Mouse (Mus musculus): ENCODE results near the gene Alox5. TPM values are rescaled to one million over a fixed set of nuclear protein-coding genes. Genes with fewer than 3 reads are reported as not detected.

The Alox5 gene
- polyA plus RNA-seq, 1 experiment from 2014 or later: 0.86 TPM

GRCm38 (mm10) chr6:116412546-116413325 is 48.2 kb downstream of the Alox5 start:
- no peaks in the 10 kb centered on the region for H3K27me3 ChIP-seq (ENCODE audit: low read depth, poor library complexity, severe bottlenecking)
- 96% methylated on average over 14 of the region's 14 CpGs for WGBS

DNA sequence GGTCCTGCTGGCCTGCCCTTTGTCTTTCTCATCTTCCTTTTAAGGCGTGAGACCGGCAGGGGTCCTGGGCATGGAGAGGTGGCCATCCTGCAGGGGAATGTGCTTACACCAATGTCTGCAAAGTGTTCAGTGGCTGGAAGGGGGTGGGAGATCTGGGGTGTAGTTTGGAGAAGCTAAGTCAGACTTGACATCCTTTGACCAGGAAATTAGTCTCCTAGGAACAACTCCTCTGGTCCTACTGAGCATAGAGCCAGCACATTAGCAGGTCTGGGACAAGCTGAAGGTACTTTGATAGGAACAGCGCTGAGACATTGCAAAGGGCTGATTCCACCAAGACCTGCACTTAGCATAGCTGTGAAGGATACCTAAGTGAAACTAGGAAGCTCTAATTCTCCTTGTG is 49.3 kb downstream of the Alox5 start:
- Histone ChIP-seq H3K9me3 (replicated peaks) (no peaks in the 10 kb centered on the region), H3K4me3 (no peak overlapping the region), H3K27ac (no peak overlapping the region), H3K4me1 (no peaks in the 10 kb centered on the region), H3K36me3 (peaks cover 19% of the 10 kb centered on the region), H3K27me3 (ENCODE audit: low read depth, poor library complexity, severe bottlenecking) (no peaks in the 10 kb centered on the region)
- 72% methylated on average over 3 of the region's 3 CpGs for WGBS
- DNase-seq (ENCODE audit: low spot score): peak; percentile 19

More at GRCm38 (mm10) chr6:116412546-116413325, 48.2 kb downstream of the Alox5 start:
- H3K4me1 ChIP-seq: no peaks in the 10 kb centered on the region
- no peak overlapping the region for H3K27ac ChIP-seq
- H3K36me3 ChIP-seq: peaks cover 17% of the 10 kb centered on the region
- no peaks in the 10 kb centered on the region for H3K9me3 ChIP-seq (replicated peaks)
- no peak overlapping the region for H3K4me3 ChIP-seq
- DNase-seq (ENCODE audit: low spot score): peak; percentile 20

GRCm38 (mm10) chr6:116410436-116410835 is 50.5 kb downstream of the Alox5 start:
- DNase-seq (ENCODE audit: low spot score): peak; percentile 7
- Histone ChIP-seq H3K27ac (no peak overlapping the region), H3K9me3 (replicated peaks) (no peaks in the 10 kb centered on the region), H3K27me3 (ENCODE audit: low read depth, poor library complexity, severe bottlenecking) (no peaks in the 10 kb centered on the region), H3K36me3 (peaks cover 29% of the 10 kb centered on the region), H3K4me3 (no peak overlapping the region), H3K4me1 (no peaks in the 10 kb centered on the region)
- 97% methylated on average over 10 of the region's 10 CpGs for WGBS

DNA sequence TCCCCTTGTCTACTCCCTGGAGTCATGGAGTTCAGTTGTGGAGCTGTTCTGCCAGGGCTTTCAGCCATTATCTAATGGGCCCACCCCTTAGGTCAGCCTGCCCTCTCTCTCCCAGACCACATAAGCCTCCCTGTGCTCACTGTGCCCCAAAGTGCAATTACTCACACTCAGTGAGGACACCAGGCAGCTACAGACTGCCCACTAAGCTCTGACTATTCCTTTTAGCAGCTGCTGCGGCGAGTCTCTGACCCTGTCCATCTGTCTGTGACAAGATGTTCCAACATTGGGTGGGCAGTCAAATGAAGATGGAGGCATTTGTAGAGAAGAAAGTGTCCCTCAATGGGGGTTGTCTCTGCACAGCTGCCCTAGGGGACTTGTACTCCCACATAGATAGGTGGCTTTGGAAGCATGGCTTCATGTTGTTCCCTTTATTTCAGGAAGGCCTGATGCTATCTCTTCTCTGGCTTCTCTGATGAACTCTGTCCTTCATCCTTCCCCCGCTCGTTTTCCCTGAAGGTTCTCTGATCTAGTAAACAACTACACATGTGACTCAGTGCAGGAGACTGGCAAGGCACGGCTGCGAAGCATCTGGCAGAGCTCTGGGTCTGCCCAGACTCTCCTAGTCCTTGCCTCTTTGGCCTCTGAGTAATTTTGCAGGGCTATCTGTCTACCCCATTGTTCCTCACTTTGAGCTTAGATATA is 52.9 kb downstream of the Alox5 start:
- H3K4me3 ChIP-seq: no peak overlapping the region
- no peaks in the 10 kb centered on the region for H3K9me3 ChIP-seq (replicated peaks)
- DNase-seq (ENCODE audit: low spot score): no peak
- 78% methylated on average over 6 of the region's 6 CpGs for WGBS
- no peaks in the 10 kb centered on the region for H3K4me1 ChIP-seq
- H3K27ac ChIP-seq: no peak overlapping the region
- H3K27me3 ChIP-seq (ENCODE audit: low read depth, poor library complexity, severe bottlenecking): no peaks in the 10 kb centered on the region
- H3K36me3 ChIP-seq: peaks cover 41% of the 10 kb centered on the region

GRCm38 (mm10) chr6:116407216-116407615 is 53.8 kb downstream of the Alox5 start:
- DNase-seq (ENCODE audit: low spot score): no peak
- Histone ChIP-seq H3K27ac (no peak overlapping the region), H3K9me3 (replicated peaks) (no peaks in the 10 kb centered on the region), H3K4me3 (no peak overlapping the region), H3K36me3 (peaks cover 41% of the 10 kb centered on the region), H3K4me1 (no peaks in the 10 kb centered on the region), H3K27me3 (ENCODE audit: low read depth, poor library complexity, severe bottlenecking) (no peaks in the 10 kb centered on the region)
- 94% methylated on average over 4 of the region's 4 CpGs for WGBS

DNA sequence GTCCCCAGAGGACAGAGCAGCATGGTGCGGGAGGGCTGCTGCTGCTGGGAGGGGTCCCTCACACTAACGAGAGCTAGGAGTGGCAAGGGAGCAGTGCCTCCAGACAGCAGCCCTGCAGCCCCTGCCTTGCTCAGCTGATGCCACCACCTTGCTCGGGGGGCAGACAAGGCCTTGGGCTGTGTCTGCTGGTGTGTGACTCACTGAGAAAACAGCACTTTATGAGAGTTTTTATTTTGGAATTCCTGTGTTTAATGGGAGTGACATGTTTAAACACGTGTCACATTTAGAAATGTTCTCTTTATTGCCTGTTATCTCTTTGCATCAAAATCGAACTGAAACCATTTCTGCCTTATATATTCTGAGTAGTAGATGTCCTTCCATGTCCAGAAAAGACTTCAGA is 54.3 kb downstream of the Alox5 start:
- no peaks in the 10 kb centered on the region for H3K4me1 ChIP-seq
- no peaks in the 10 kb centered on the region for H3K9me3 ChIP-seq (replicated peaks)
- no peaks in the 10 kb centered on the region for H3K27me3 ChIP-seq (ENCODE audit: low read depth, poor library complexity, severe bottlenecking)
- no peak for DNase-seq (ENCODE audit: low spot score)
- 87% methylated on average over 5 of the region's 5 CpGs for WGBS
- no peak overlapping the region for H3K27ac ChIP-seq
- peaks cover 41% of the 10 kb centered on the region for H3K36me3 ChIP-seq
- H3K4me3 ChIP-seq: no peak overlapping the region

- H3K4me3 ChIP-seq: no peak overlapping the region
- H3K27me3 ChIP-seq (ENCODE audit: low read depth, poor library complexity, severe bottlenecking): no peaks in the 10 kb centered on the region
- H3K27ac ChIP-seq: no peak overlapping the region
- DNase-seq (ENCODE audit: low spot score): no peak
- WGBS: 90% methylated on average over 2 of the region's 2 CpGs
- H3K36me3 ChIP-seq: peaks cover 41% of the 10 kb centered on the region
- H3K9me3 ChIP-seq (replicated peaks): no peaks in the 10 kb centered on the region
- H3K4me1 ChIP-seq: no peaks in the 10 kb centered on the region
These were observed 54.8 kb downstream of the Alox5 start for GRCm38 (mm10) chr6:116406152-116406551.

DNA sequence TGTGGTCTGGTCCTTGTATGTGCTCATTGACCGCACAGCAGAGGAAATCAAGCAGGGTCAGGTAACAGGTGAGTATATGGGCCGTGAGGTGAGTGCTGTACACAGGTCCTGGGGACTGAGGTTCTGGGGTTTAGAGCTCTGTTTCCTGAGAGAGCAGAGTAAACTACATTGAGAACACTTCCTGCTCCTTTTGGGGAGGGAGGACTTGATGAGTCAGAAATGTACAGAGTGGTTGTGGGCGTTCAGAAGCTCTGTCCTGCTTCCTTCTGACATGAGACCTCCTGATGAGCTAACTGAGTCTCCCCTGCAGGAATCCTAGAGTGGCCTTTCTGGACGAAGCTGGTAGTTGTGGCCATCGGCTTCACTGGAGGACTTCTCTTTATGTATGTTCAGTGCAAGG is 55.3 kb downstream of the Alox5 start:
- DNase-seq (ENCODE audit: low spot score): no peak
- WGBS: 93% methylated on average over 5 of the region's 5 CpGs
- Histone ChIP-seq H3K9me3 (replicated peaks) (no peaks in the 10 kb centered on the region), H3K27ac (no peak overlapping the region), H3K4me1 (no peaks in the 10 kb centered on the region), H3K27me3 (ENCODE audit: low read depth, poor library complexity, severe bottlenecking) (no peaks in the 10 kb centered on the region), H3K4me3 (no peak overlapping the region), H3K36me3 (peaks cover 38% of the 10 kb centered on the region)

DNA sequence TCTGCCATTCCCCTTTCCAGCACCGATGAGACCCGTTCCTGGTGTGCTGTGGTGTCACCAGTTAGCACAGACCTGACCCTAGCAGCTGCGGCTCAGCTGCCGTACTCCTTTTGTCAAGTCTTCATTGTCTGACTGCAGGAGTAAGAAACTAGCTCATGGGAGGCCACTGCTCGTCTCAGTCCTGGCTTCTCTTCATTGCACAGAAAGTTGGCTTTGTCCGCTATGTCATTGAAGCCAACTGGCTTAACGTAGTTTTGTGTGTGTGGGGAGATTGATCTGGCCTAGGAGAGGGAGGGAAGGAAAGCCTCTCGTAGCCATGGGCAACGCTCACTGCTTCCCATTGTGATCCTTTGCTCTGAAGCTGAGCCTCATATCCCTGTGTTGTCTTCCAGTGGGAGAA is 55.7 kb downstream of the Alox5 start:
- Histone ChIP-seq H3K4me3 (no peak overlapping the region), H3K9me3 (replicated peaks) (no peaks in the 10 kb centered on the region), H3K27ac (no peak overlapping the region), H3K36me3 (peaks cover 34% of the 10 kb centered on the region), H3K4me1 (no peaks in the 10 kb centered on the region), H3K27me3 (ENCODE audit: low read depth, poor library complexity, severe bottlenecking) (no peaks in the 10 kb centered on the region)
- WGBS: 95% methylated on average over 9 of the region's 9 CpGs
- DNase-seq (ENCODE audit: low spot score): no peak

- no peaks in the 10 kb centered on the region for H3K4me1 ChIP-seq
- H3K4me3 ChIP-seq: no peak overlapping the region
- no peaks in the 10 kb centered on the region for H3K9me3 ChIP-seq (replicated peaks)
- H3K27me3 ChIP-seq (ENCODE audit: low read depth, poor library complexity, severe bottlenecking): no peaks in the 10 kb centered on the region
- H3K27ac ChIP-seq: no peak overlapping the region
- DNase-seq (ENCODE audit: low spot score): no peak
- WGBS: 95% methylated on average over 3 of the region's 3 CpGs
- peaks cover 21% of the 10 kb centered on the region for H3K36me3 ChIP-seq
These were observed 58.6 kb downstream of the Alox5 start for GRCm38 (mm10) chr6:116402426-116402825.

DNA sequence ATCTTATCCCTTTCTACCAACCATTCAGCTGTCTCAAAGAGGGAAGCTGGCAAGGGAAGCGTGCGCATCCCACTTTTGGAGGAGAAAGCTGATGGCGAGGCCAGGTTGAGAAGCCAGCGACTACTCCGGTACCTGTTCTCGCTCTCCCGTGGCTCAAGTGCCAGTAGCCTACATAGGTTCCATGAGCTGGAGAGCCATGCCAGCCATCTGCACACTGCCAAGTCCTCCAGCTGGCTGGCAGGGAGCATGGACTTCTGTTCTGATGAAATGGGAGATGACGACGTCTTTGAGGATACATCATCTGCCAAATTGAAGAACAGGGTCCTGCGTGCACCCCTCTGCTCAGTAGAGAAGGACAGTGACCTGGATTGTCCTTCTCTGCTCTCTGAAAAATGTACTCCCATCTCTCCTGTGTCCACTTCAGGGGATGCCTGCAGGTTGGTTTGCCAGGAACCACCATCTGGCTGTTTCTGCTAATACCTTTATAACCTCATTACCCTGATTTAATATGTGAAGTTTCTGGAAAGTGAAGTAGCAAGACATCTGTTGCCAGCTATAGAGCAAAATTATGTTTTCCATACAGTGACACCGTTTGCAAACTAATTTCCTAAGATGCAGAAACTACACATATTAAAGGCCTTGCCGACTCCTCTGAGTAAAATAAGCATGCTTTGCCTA is 59.1 kb downstream of the Alox5 start:
- Histone ChIP-seq H3K9me3 (replicated peaks) (no peaks in the 10 kb centered on the region), H3K4me3 (no peak overlapping the region), H3K27ac (no peak overlapping the region), H3K27me3 (ENCODE audit: low read depth, poor library complexity, severe bottlenecking) (no peaks in the 10 kb centered on the region), H3K36me3 (peaks cover 21% of the 10 kb centered on the region), H3K4me1 (no peaks in the 10 kb centered on the region)
- no peak for DNase-seq (ENCODE audit: low spot score)
- 98% methylated on average over 12 of the region's 12 CpGs for WGBS

DNA sequence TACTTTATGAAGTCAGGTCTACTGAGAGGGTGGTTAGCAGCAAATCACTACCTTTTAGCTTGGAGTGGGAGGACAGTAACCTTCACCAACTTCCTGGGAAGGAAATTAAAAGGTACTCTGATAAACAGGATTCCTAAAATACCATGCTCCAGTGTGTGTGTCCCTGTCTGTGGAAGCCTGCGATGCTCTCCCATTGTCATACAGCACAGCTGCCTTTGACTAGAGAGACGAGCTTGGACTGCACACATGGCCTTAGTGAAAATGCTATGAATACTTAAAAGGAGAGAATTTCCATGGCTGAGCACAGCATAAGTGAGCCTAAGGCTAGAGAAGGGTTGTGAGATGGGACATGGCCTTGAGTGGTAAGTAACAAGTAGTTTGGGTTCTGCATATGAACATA is 62.8 kb downstream of the Alox5 start:
- 95% methylated on average over 2 of the region's 2 CpGs for WGBS
- no peak overlapping the region for H3K27ac ChIP-seq

GRCm38 (mm10) chr6:116397621-116398020 is 63.4 kb downstream of the Alox5 start:
- Histone ChIP-seq H3K27me3 (ENCODE audit: low read depth, poor library complexity, severe bottlenecking) (no peaks in the 10 kb centered on the region), H3K4me3 (no peak overlapping the region), H3K36me3 (no peaks in the 10 kb centered on the region; the same call in 1 of the 2 replicates), H3K27ac (no peak overlapping the region), H3K4me1 (no peaks in the 10 kb centered on the region), H3K9me3 (replicated peaks) (no peaks in the 10 kb centered on the region)
- no peak for DNase-seq (ENCODE audit: low spot score)
- WGBS: 76% methylated on average over 6 of the region's 6 CpGs

More for the DNA sequence above, 62.8 kb downstream of the Alox5 start:
- H3K36me3 ChIP-seq: peaks cover under 1% of the 10 kb centered on the region; the same call in 1 of the 2 replicates
- no peaks in the 10 kb centered on the region for H3K27me3 ChIP-seq (ENCODE audit: low read depth, poor library complexity, severe bottlenecking)
- no peaks in the 10 kb centered on the region for H3K4me1 ChIP-seq
- peak; percentile 22 for DNase-seq (ENCODE audit: low spot score)
- H3K9me3 ChIP-seq (replicated peaks): no peaks in the 10 kb centered on the region
- no peak overlapping the region for H3K4me3 ChIP-seq
